Mouse (Mus musculus) thymus, postnatal 4 days (tissue): ENCODE results near the gene 2900011O08Rik.

ENCODE experiments used
- DNase-seq: peaks from one replicate; pipeline ENCODE4 v3.0.0; 2021

The 2900011O08Rik gene

DNA sequence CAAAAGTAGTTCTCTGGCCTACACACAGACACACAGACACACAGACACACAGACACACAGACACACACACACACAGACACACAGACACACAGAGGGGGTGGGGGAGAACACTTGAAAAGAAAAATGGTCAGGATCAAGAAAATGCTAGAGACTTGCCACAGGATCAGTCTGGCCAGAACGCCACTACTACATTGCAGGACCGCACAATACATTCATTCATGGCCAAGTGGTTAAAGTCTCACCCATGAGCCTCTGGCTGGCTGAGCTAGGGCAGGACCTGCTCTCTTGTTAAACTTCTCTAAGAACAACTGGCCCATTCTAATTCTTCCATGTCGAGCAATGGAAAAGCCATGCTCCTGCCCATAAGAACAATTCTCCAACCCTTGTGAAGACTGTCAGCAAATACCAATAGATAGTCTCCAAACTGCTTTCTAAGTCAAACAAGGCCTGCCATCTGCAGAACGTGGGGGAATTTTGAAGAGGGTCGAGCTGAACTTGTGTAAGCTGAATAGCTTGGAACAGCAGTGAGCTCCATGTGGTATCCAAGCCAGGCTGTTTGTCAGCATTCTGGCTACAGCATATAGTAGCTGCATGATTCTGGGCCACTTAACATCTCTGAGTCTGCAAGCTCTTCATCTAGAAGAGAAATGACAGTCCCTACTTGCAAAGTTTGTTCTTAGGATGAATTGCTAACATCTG lies 84.2 kb downstream of the 2900011O08Rik start:
- no peak for DNase-seq

DNA sequence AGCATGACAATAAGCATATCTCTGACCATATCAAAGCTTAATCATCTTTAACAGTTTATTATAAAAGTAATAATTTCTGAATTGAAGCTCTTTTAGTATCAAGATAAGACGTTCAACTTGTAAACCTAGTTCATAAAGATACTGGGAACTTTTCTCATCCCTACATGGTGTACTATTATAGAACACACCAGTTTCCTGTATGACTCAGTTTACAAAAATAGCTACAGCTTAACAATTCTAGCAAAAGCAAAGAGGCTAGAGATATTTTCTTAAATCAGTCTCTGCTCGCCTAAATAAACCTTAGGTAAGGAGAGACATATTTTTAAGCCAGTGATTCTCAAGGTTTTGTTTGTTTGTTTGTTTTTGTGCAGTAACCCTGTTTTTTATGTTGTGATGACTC lies 96.5 kb downstream of the 2900011O08Rik start:
- no peak for DNase-seq

DNA sequence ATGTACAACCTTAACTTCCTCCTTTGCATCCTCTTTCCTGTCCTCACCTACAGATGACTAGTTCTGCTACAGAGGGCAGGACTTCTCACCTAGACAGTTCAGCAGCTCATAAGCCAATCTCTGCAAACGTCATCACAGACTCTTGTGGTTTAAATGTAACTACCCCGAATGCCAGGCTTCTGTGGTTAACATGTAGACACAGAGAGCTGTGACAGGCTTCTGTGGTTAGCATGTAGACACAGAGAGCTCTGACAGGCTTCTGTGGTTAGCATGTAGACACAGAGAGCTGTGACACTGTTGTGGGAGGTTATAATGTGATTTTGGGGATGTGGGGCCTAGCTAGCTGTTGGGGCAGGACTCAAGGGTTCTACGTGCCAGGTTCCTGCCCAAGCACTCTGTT lies 101.8 kb downstream of the 2900011O08Rik start:
- DNase-seq = peak; percentile 14

DNA sequence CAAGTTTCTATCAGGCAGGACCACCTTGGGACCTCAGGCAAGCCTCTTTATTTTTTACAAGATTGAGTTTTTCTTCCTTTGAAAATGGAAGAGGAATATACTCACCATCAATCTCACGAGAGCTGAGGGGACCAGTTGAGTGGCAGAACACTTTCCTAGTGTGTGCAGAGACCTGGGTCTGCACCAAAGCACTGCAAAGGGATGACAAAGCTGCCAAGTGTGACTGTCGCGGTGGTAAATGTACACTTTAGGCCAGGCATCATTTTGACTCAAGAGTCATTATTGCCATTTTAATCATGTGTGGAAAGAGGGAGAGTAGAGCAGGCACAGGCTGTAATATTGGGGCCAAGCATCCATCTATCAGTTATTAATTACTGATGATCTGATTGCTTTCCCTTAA lies 102.9 kb downstream of the 2900011O08Rik start:
- DNase-seq = no peak

DNA sequence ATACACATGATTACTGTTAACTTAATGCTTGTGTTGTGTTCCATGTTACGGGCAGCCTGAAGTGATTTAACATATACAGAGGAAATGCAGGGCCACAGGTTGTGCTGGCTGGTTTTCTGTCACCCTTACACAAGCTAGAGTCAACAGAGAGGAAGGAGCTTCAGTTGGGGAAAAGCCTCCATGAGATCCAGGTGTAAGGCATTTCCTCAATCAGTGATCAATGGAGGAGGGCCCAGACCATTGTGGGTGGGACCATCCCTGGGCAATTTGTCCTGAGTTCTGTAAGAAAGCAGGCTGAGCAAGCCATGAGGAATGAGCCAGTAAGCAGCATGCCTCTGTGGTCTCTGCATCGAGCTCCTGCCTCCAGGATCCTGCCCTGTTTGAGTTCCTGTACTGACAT lies 105.4 kb downstream of the 2900011O08Rik start:
- no peak for DNase-seq

DNA sequence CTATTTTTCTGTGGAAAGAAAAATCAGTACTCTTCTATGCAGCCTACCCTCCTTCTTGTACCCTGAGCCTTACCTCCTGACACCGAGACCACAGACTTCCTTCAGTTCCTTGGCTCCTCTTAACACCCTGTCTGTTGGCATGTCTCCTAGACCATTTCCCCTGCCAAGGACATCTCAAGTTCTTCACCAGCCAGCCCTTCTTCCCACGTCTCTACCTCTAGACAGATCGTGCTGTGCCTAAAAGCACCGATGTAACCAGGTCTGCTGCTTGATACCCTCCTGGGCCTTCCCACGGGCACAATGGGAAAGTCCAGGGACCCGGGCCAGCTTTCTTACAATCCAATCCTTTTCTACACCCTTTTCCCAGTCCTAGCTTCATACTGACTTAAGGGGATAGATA lies 119.5 kb downstream of the 2900011O08Rik start:
- DNase-seq = no peak

DNA sequence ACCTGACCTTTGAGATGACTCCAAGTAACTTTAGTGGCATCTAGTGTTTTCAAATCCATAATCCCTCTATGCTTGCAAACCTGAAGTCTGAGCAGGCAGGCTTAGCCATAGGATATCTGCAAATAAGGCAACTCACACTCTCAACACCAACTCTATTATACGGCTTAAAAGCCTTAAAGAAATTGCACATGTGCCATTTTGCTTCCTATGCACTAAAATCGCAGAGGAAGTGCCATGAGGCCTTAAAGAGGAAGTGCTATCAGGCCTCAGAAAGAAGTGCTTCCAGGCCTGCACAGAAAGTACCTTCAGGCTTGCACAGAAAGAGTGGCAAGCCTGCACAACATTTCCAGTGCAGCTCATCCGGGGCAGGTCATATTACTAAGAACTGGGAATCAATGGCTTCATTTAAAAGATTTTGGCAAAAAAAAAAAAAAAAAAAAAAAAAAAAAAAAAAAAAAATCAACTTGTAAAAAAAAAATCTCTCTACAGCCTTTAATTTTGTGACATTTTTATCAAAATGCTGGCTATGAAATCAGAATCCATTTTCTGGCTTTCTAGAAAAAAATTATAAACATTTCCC lies 123.3 kb downstream of the 2900011O08Rik start:
- no peak for DNase-seq

DNA sequence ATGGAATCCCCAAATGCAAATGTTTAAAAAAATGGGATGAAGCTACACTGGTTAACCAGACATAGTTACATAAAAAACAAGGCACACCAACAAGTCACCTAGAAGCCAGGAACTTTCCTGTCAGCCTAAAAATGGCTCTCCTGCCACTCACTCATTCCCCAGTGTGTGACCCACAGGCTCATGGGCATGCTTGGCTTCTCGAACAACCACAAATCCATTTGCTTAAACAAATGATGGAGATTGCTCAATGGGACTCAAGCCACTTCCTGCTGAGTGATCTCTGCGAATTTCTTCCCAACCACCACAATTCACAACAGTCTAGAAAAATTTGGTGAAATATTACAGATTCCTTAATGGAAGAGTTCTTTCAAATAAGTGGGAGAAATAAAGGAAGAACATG lies 124.5 kb downstream of the 2900011O08Rik start:
- no peak for DNase-seq

DNA sequence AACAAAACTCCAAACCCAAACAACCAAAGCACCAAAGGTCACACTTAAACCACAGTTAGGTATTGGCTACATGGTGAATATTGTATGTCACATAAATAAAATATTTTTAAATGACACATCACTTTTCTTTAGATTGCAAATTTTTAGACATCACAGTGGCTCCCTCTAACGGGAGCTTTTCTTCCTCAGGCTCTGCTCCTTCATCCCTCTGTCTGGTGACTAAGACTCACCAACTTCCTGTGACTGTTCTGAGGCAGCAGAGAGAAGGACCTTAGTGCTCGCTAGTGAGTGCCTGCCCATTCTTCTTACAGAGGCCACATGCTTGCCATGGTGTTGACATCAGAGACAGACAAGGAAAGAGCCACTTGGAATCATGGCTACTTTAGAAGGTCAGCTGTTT lies 125.7 kb downstream of the 2900011O08Rik start:
- no peak for DNase-seq

DNA sequence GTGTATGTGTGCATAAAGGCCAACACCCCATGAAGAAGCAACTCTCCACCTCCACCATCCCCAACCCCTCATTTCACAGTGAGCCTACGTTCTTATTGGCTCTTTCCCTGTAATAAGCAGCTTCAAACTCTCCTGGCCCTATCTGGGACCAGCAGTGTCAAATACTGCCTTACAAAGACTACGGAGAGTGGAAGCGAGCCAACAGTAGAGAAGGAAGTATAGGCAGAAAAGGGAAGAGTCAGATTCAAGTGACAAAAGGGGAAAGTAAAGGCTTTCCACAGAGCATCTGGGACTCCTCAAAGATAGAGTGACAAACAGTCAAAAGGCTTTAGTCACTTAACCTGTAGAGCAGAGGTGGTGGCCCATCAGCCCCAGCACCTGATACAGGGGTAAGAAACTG lies 126.3 kb downstream of the 2900011O08Rik start:
- no peak for DNase-seq

DNA sequence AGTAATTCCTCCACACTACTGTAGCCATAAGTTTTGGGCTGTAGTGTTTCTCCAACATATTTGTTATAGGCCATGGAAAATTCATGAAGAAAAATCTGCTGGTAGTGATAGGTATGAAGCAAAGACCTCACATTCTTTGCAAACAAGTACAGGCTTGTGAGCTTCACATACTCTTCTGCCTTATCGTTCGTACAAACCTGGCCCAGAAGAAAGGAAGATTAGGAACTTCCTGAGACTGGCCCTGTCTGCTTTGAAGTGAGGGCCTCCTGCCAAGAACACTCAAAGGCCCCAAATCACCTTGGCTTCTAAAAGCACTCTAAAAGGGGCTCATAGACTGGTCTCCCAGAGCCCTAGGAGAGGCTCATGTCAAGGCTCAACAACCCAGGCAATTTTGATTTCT lies 130.9 kb downstream of the 2900011O08Rik start:
- DNase-seq = no peak

DNA sequence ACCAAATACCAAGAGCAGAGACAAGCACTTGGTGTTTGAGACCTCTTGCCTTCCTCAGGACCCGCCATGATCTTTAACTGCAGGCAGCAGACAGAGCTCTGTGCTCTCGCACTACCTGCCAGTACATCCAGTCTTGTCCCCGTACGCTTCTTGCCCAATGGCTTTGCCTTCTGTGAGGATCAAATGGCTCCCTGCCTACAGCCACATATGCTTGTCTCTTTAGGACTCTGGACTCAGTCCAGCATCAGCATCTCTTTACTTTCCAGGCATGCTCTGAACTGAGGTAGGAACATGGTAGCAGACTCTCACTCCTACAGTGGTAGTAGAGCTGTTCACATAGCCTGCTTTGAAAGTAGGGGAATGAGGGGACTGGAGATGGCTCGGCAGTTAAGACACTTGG lies 134.5 kb downstream of the 2900011O08Rik start:
- no peak for DNase-seq

DNA sequence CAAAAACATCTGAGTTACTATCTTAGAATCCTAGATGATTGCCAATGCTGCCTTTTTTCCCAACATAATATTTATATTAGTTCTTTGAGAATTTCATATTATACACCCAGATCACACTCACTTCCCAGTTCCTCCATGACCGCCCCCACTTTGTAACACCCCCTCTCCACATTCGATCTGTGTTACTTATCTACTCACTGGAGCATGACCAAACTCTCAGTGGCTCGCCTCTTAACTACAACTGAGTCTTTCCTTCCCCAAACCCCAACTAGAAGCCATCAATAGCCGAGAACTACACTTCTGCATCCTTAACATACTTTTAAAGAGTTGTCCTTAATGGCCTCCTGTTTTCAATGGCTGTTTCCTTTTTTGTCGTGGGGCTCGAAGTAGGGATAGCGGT lies 135.2 kb downstream of the 2900011O08Rik start:
- no peak for DNase-seq

DNA sequence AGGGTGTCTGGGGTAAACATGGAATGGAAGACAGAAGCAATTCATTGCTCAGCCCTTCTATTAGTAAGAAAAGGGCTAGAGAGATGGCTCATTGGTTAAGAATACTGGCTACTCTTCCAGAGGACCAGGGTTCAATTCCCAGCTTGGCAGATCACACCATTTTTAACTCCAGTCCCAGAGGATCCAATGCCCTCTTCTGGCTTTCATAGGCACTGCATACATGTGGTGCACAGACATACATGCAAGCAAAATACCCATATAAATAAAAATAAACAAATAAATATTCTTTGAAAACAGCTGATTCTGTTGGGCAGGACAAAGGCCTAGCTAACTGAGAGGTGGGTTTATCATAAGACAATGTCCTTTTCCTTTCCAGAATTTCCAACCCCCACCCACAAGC lies 136.2 kb downstream of the 2900011O08Rik start:
- DNase-seq = no peak

DNA sequence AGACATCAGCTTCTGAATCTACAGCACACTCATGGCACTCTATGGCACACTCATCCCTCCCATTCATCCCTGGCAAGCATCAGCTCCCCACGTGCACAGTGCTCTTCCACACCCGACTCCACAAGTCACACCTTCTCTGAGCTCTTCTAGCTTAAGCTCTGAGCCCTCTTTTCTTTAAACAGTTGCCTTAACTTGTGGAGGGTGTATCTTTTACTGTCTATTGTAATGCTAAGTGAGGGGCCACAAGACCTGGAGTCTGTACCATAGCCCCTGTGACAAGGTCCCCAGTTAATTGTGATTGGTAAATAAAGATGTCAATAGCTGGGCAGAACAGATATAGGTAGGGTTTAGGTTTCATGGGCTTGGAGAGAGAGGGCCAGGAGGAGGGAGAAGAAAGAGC lies 137.5 kb downstream of the 2900011O08Rik start:
- DNase-seq = no peak

DNA sequence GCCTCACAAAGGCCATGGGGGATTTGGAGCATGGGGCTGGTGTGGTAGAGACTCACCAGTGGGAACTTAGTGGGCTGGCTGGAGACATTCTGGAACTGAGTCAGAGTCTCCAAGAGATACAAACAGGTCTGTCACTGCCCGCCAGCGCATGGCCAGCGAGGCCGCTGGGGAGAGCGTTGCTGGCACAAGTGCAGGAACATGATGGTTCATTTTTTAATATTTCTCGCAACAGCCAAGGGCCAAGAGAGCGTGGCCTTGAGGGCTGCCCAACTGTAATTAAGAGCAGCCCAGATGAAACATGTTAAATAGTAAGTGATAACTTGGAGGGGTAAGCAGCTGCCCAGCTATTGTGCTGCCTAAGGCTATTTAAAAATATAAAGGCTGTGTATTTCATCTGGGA lies 138.3 kb downstream of the 2900011O08Rik start:
- no peak for DNase-seq

DNA sequence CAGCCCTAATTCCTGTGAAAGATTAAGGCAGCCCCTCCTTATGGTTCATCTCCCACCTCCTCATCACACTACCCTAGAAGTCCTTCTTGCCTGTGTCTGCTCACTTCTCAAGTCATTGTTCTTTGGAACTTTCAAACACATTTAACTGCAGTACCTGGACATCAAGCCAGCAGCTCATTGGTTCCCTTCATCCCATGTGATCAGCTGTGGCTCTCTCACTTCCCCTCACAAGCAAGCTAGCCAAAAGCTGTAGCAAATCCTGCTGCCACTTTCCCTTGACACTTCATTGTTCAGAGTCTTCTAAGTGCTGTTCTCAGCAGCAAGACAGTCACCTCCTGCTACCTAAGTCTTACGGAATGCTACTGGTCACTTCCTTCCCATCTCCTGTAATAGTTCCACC lies 138.8 kb downstream of the 2900011O08Rik start:
- no peak for DNase-seq

DNA sequence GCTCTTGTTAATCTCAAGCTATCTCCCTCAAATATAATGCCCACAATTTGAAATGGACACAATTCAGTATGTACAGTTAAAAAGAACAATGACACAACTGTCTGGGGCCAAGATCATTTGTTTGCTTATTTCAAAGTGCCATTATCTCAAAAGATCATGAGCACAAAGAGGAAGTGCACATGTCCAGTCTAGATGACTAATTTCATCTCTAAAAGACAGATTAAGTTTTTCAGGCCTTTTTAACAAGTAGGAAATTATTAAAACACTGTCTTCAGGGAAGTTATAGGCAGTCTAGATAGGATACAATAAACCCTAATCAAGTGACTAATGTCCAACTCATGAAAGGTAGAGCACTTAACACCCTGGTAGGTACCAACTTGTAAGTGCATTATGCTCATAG lies 142.6 kb downstream of the 2900011O08Rik start:
- no peak for DNase-seq

DNA sequence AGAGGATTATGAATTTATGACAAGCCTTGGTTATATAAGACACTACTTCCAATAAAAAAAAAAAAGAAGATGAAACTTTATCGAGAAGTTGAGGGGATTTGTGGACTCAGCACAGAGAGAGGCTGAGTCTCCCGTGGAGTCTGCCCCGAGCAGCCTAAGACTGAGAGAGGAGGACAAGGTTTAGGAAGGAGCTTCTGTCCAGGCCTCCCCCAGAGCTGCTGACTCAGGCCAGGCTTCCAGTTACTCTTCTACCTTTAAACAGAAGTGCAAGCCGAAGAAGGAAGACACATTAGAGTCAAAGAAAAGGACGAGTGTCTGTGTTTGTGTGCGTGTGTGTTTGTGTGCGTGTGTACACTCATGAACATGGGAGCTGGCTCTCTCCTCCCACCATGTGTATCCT lies 144.4 kb downstream of the 2900011O08Rik start:
- DNase-seq = no peak

DNA sequence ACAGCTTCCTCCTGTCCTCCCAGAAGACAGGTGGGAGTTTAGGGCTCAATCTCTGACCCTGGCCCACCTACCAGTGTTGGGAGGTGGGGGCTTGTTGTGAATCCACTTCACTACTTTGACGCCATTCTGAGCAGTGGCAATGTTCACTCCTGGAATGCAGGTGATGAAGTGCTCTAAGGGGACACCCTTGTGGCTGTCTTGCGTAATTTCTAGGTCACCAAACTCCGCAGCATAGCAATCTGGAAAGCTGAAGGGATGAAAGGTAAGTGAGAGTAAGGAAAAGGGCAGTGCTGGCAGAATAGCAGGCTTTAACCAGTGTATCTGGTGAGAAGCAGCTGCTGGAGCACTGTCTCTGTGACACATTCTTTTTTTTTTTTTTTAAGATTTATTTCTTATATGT lies 145.0 kb downstream of the 2900011O08Rik start:
- DNase-seq = no peak

DNA sequence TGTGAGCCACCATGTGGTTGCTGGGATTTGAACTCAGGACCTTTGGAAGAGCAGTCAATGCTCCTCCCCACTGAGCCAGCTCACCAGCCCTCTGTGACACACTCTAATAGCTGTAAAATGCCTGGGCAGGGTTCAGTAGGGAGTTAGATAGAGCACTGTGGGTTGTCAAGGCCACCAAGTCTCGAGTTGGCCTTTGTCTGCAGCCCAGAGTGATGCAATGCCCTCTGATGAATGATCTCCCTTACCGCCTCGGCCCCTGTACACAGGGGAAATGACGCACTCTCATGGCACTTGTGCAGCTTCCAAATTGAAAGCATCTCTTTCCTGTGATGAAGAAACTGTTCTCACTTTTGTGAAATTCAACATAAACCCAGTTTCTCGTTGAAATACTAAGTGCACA lies 145.4 kb downstream of the 2900011O08Rik start:
- DNase-seq = no peak

DNA sequence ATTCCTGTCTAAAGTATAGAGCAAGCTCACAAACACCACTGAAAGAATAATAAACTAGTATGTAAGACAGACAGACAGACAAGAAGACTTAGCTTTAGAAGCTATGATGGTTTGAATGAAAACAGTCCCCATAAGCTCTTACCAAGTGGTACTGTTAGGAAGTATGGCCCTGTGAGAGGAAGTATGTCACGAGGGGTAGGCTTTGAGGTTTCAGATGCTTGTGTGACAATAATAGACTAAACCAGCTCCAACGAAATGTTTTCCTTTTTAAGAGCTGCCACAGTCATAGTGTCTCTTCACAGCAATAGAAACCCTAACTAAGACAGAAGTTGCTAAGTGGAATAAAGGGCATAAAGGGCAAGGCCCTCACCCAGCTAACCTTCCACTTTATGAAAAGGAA lies 148.6 kb downstream of the 2900011O08Rik start:
- no peak for DNase-seq

DNA sequence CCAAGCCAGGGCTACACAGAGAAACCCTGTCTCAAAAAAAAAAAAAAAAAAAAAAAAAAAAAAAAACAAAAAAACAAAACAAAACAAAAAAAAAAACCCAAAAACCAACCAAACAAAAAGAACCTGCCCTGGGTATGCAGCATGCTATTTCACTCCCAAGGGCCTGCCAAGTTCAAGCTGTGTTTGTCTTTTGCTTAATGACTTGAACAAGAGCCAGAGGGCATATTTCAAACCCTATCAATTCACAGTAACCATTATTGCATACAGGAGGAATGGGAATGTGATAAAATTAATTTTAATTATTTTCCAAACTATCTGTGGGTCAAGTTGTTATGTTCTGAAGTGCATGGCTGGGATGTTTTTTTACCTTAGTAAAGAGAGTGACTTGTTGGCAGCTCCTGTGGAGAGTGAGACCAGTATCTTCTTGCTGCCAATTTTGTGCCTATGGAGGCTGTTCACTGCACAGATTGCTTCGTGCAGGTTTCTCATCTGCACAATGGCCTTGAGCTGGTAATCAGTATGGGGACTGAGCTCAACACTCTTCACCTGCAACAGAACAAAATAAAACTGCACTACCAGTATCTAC lies 151.7 kb downstream of the 2900011O08Rik start:
- no peak for DNase-seq

DNA sequence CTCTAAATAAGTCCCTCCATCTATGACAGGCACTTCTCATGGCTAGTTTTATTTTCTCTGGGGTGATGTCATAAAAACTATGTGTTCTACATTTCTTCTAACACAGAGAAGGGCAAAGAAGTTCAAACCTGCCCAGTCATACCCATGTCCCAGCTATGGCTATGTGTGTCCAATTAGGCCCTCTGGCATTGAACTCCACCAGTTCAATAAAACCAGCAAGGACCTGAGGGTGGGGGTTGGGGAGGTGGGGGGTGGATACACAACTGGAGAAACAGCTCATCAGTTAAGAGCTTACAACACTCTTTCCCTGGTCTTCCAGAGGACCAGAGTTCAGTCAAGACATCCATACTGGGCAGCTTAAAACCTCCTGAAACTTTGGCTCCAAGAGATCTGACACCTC lies 152.7 kb downstream of the 2900011O08Rik start:
- no peak for DNase-seq

DNA sequence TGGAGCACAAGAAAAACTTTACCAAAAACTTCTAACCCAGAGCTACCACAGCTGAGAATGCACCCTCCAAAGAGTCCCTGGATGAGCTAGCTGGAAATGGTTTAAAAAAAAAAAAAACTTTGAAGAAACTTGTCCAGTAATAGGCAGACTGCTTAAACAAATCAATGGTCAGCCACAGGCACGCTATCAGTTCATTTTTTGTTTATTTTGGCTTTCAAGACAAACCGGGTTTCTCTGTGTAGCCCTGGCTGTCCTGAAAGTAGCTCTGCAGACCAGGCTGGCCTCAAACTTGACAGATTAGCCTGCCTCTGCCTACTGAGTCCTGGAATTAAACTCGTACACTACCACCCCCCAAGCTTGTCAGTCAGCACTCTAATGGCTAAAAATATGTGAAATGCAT lies 156.9 kb downstream of the 2900011O08Rik start:
- DNase-seq = no peak
